12 mouse cellular contexts compared by ENCODE assay signal in the genomic region with DNA sequence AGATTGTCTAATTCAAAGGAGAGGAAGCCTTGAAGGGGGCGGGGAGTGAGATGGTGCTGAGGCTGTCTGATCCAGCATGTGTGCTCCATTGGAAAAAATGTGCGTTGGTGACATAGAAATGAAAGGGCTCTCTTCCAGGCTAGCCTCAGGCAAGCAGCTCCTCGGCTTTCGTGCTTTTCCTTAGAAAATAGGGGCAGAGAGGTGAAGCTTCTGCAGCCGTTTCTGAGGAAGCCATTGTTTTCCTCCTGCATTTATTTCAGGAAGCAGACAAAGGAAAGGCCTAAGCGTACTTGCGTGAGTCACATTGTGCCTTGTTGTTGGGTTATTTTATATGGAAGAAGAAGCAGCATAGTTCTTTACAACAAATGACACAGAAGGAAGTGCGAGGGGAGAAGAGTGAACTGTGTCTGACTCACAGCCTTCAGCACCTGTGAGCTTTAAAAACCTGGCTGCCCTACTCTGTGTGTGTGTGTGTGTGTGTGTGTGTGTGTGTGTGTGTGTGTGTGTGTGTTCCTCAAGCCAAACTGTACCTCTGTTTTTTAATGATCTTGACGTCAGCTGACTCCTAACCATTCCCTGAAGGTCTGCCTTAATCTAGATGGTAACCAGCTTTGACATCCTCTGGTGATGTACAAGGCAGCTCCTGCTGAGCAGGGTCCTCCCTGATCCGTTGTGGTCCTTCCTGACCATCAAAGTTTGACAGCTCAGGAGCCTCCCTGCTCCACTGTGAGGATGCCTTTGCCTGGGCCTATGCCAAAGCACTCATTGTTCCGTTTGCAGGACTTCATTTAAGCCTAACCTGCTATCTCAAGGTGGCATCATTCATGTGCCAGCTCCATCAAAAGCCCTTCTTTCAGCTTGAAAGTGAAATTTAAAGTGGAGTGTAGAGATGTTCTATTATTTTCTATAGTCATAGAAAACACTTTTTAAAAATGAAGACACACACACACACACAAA.
DNase-seq lines count a peak whose midpoint lies in the region; ATAC-seq lines count a peak whose summit lies in the region.
"Had no signal": no experiment of that assay in that cellular context is flagged by ENCODE, and none has a peak within 500 bp of the region (broad histone marks: within the 10 kb centered on the region; RNA-seq: fewer than 3 reads in every experiment).

No protein-coding gene starts in this region.

- ATAC-seq in forebrain, embryonic 16.5 days: peak; percentile 51
- ATAC-seq in midbrain, embryonic 14.5 days (ENCODE audit: low FRiP score, low TSS enrichment): peak; percentile 60
- ATAC-seq in megakaryocyte progenitor cell, adult 5-6 weeks (replicated peaks; ENCODE audit: poor library complexity): no peak
- no peak for ATAC-seq in kidney, embryonic 14.5 days (ENCODE audit: low FRiP score, low TSS enrichment)

- H3K27me3 ChIP-seq in forebrain, embryonic 16.5 days (replicated peaks; ENCODE audit: control insufficient read depth, insufficient read depth, low read length): no peaks in the 10 kb centered on the region
- no peaks in the 10 kb centered on the region for H3K27me3 ChIP-seq in midbrain, embryonic 14.5 days (ENCODE audit: control insufficient read depth, insufficient read depth, low read length)
- H3K27me3 ChIP-seq in kidney, embryonic 14.5 days (ENCODE audit: control insufficient read depth, insufficient read depth, low read length): no peaks in the 10 kb centered on the region
- H3K27me3 ChIP-seq: heart, embryonic 13.5 days; liver, embryonic 15.5 days; neural tube, embryonic 12.5 days had no signal

- peaks cover 15% of the 10 kb centered on the region for H3K4me1 ChIP-seq in forebrain, embryonic 16.5 days (replicated peaks; ENCODE audit: control insufficient read depth, insufficient read depth, low read length)
- peaks cover 10% of the 10 kb centered on the region for H3K4me1 ChIP-seq in midbrain, embryonic 14.5 days (ENCODE audit: control insufficient read depth, insufficient read depth, low read length)
- H3K4me1 ChIP-seq in kidney, embryonic 14.5 days (ENCODE audit: control insufficient read depth, insufficient read depth, low read length): no peaks in the 10 kb centered on the region
- H3K4me1 ChIP-seq: heart, embryonic 13.5 days; liver, embryonic 15.5 days had no signal

- H3K36me3 ChIP-seq in forebrain, embryonic 16.5 days (ENCODE audit: control insufficient read depth, insufficient read depth): no peaks in the 10 kb centered on the region
- no peaks in the 10 kb centered on the region for H3K36me3 ChIP-seq in midbrain, embryonic 14.5 days (ENCODE audit: control insufficient read depth, insufficient read depth, low read length)
- no peaks in the 10 kb centered on the region for H3K36me3 ChIP-seq in kidney, embryonic 14.5 days (ENCODE audit: control insufficient read depth, insufficient read depth, low read length)
- H3K36me3 ChIP-seq: heart, embryonic 13.5 days; liver, embryonic 15.5 days; neural tube, embryonic 12.5 days had no signal

- peaks cover 2% of the 10 kb centered on the region; the same call in 1 of the 2 replicates for H3K9me3 ChIP-seq in forebrain, embryonic 16.5 days (ENCODE audit: control insufficient read depth, low read length)
- H3K9me3 ChIP-seq in midbrain, embryonic 14.5 days (ENCODE audit: control insufficient read depth, low read length): no peaks in the 10 kb centered on the region
- peaks cover 2% of the 10 kb centered on the region; the same call in 1 of the 2 replicates for H3K9me3 ChIP-seq in kidney, embryonic 14.5 days (ENCODE audit: control insufficient read depth, low read length)
- H3K9me3 ChIP-seq: liver, embryonic 15.5 days had no signal

- peak overlapping the region; percentile 77 for H3K27ac ChIP-seq in forebrain, embryonic 16.5 days (ENCODE audit: low read length)
- peak overlapping the region; percentile 72 for H3K27ac ChIP-seq in midbrain, embryonic 14.5 days (replicated peaks; ENCODE audit: low read depth, low read length)
- H3K27ac ChIP-seq in kidney, embryonic 14.5 days (ENCODE audit: low read depth, low read length): no peak overlapping the region
- H3K27ac ChIP-seq: heart, embryonic 13.5 days; liver, embryonic 15.5 days; neural tube, embryonic 12.5 days; stomach, postnatal 0 days had no signal

- H3K4me3 ChIP-seq in forebrain, embryonic 16.5 days (replicated peaks; ENCODE audit: low read length): no peak overlapping the region
- no peak overlapping the region for H3K4me3 ChIP-seq in midbrain, embryonic 14.5 days (replicated peaks; ENCODE audit: low read depth, low read length)
- H3K4me3 ChIP-seq in kidney, embryonic 14.5 days (ENCODE audit: low read length): no peak overlapping the region
- H3K4me3 ChIP-seq: heart, embryonic 13.5 days; liver, embryonic 15.5 days; neural tube, embryonic 12.5 days had no signal

- WGBS in forebrain, embryonic 16.5 days: 15% methylated on average over 11 of the region's 11 CpGs
- 14% methylated on average over 11 of the region's 11 CpGs for WGBS in midbrain, embryonic 14.5 days
- 64% methylated on average over 11 of the region's 11 CpGs for WGBS in kidney, embryonic 14.5 days

- no peak overlapping the region for H3K9ac ChIP-seq in forebrain, embryonic 16.5 days (replicated peaks; ENCODE audit: low read depth, low read length)
- no peak overlapping the region; the same call in 1 of the 2 replicates for H3K9ac ChIP-seq in midbrain, embryonic 14.5 days (replicated peaks; ENCODE audit: low read length)
- no peak overlapping the region for H3K9ac ChIP-seq in kidney, embryonic 14.5 days (ENCODE audit: low read depth, low read length)
- H3K9ac ChIP-seq: heart, embryonic 13.5 days; liver, embryonic 15.5 days; neural tube, embryonic 12.5 days had no signal

- no peak overlapping the region for H3K4me2 ChIP-seq in forebrain, embryonic 16.5 days (ENCODE audit: low read length)
- H3K4me2 ChIP-seq in midbrain, embryonic 14.5 days (ENCODE audit: low read length): peak overlapping the region; percentile 1; the same call in 1 of the 2 replicates
- no peak overlapping the region for H3K4me2 ChIP-seq in kidney, embryonic 14.5 days (replicated peaks; ENCODE audit: low read depth, low read length)
- H3K4me2 ChIP-seq: heart, embryonic 13.5 days; liver, embryonic 15.5 days; neural tube, embryonic 12.5 days had no signal

- DNase-seq in left cerebral cortex, adult 18-20 months (ENCODE audit: low spot score in 2 of 2): peak; percentile 23 to 39
- no peak for DNase-seq in left cerebral cortex, adult 11 months (ENCODE audit: low spot score)
- DNase-seq in cerebellum, postnatal 25 days: peak; percentile 43 to 57
- DNase-seq in midbrain, embryonic 14.5 days: peak; percentile 70
- DNase-seq in layer of hippocampus, postnatal 10 days (ENCODE audit: low spot score in 2 of 2): no peak

Comparison
In these comparisons a context has a peak if more than half of its experiments do, and no peak if none do; other contexts are left out.
1. DNase-seq: peak in left cerebral cortex, adult 18-20 months (2 of 2), cerebellum, postnatal 25 days (2 of 2) and midbrain, embryonic 14.5 days (single experiment); none in left cerebral cortex, adult 11 months (single experiment) and layer of hippocampus, postnatal 10 days (0 of 2).
2. ATAC-seq: peak in forebrain, embryonic 16.5 days (single experiment) and midbrain, embryonic 14.5 days (single experiment); none in megakaryocyte progenitor cell, adult 5-6 weeks (single experiment) and kidney, embryonic 14.5 days (single experiment).